Mouse (Mus musculus) kidney, adult 2 months (tissue): Measurements from ENCODE around the gene Zfp687. TPM values are rescaled to one million over a fixed set of nuclear protein-coding genes. Genes with fewer than 3 reads are reported as not detected.
"Not testable (repeated sequence)": the region's sequence is repeated elsewhere in the genome, so short reads cannot be mapped to it uniquely, and the experiment has no call there.

ENCODE experiments used
- DNase-seq: peaks from one replicate; pipeline ENCODE4 v3.0.0; 2021
- H3K27ac ChIP-seq: fragments of 200-500 bp; 2 replicates; pipeline ENCODE4 v1.5.1; 2012; ENCODE audit warnings: low read depth, low read length, control low read depth, inconsistent platforms; ENCODE audit not compliant: insufficient read depth
- H3K27me3 ChIP-seq: fragments of 200-500 bp; replicated peaks from 2 replicates; pipeline ENCODE4 v1.6.1; 2012; ENCODE audit warnings: mild to moderate bottlenecking, moderate library complexity, low read length, inconsistent platforms; ENCODE audit not compliant: control insufficient read depth, insufficient read depth
- H3K36me3 ChIP-seq: fragments of 200-500 bp; 2 replicates; pipeline ENCODE4 v1.6.1; 2012; ENCODE audit warnings: mild to moderate bottlenecking, moderate library complexity, low read length, inconsistent platforms; ENCODE audit not compliant: control insufficient read depth, insufficient read depth
- H3K4me1 ChIP-seq: fragments of 200-500 bp; 2 replicates; pipeline ENCODE4 v1.6.1; 2011; ENCODE audit warnings: low read length; ENCODE audit not compliant: control insufficient read depth, insufficient read depth
- H3K4me3 ChIP-seq: fragments of 200-500 bp; 2 replicates; pipeline ENCODE4 v1.5.1; 2011; ENCODE audit warnings: mild to moderate bottlenecking, low read depth, low read length, control low read depth; ENCODE audit not compliant: insufficient read depth
- CTCF ChIP-seq: fragments of 200-500 bp; conservative IDR thresholded peaks from 2 replicates; pipeline ENCODE4 v1.5.1; 2011; ENCODE audit warnings: low read depth, mild to moderate bottlenecking, control low read depth, low read length, moderate library complexity, mixed read lengths; ENCODE audit not compliant: insufficient read depth, insufficient read length
- POLR2A ChIP-seq: fragments of 200-500 bp; IDR thresholded peaks from one replicate; pipeline ENCODE4 v1.6.1; 2011; ENCODE audit warnings: low read depth, low read length, control low read depth
- WGBS: fragments of 180-500 bp; shearing (Covaris S2); methylation state at CpG from one replicate; pipeline ENCODE4 v1.1.7; 2018; 5-methylcytosine and 5-hydroxymethylcytosine counted together
- polyA plus RNA-seq: library from polyadenylated mRNA; depleted of rRNA; stranded (reverse); fragments of >200 nt; gene quantifications from 2 replicates; pipeline ENCODE4 v1.2.3, GENCODE M21; 2012

The Zfp687 gene
- polyA plus RNA-seq, 1 experiment = 16.3 TPM

DNA sequence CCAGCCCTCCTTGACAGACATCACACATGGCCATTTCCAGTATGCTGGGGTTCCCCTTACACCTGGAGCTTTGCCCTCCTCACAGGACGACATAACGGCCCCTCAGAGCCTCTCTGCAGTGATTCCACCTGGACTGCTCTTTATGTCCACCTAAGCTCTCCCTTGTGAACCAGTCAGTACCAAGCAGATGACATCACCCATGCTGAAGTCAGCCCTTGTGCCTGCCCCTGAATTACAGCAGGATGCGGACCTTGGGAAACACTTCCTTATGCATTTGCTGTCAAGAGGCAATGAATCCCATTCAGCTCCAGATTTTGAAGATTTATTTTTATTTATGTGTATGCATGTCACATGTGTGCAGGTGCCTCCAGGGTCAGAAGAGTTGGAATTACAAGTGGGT lies 32.7 kb upstream of the Zfp687 start:
- DNase-seq = no peak
- Histone ChIP-seq H3K36me3 (no peaks in the 10 kb centered on the region), H3K4me1 (peaks cover under 1% of the 10 kb centered on the region; the same call in 1 of the 2 replicates), H3K27me3 (no peaks in the 10 kb centered on the region), H3K27ac (no peak overlapping the region), H3K4me3 (no peak overlapping the region)
- 71% methylated on average over 3 of the region's 3 CpGs for WGBS
- TF ChIP-seq POLR2A (no peak), CTCF (no peak)

DNA sequence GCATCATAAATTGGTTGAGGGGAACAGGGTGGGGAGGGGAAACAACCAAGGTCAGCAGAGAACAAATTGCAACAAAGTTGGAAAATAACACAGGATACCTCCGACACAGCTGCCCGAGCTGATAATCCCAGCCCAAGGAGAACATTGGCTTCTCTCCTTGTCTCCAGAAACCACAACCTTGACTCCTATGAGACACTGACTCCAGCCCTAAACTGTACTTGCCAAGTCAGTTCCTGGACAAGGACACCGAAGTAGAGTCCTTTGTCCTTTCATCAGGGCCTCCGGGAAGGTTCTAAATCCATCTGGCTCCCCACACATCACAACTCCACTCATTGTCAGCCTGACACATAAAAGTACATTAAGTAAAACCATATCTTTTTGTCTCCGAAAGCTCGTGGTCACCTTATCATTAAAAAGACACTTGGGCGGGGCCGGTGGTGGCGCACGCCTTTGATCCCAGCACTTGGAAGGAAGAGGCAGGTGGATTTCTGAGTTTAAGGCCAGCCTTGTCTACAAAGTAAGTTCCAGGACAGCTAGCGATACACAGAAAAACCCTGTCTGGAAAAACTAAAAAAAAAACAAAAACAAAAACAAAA lies 31.3 kb upstream of the Zfp687 start:
- Histone ChIP-seq H3K27me3 (no peaks in the 10 kb centered on the region), H3K36me3 (no peaks in the 10 kb centered on the region), H3K27ac (no peak overlapping the region), H3K4me1 (peaks cover 5% of the 10 kb centered on the region; the same call in 1 of the 2 replicates), H3K4me3 (no peak overlapping the region)
- TF ChIP-seq CTCF (no peak), POLR2A (no peak)
- DNase-seq = no peak
- 89% methylated on average over 11 of the region's 11 CpGs for WGBS

DNA sequence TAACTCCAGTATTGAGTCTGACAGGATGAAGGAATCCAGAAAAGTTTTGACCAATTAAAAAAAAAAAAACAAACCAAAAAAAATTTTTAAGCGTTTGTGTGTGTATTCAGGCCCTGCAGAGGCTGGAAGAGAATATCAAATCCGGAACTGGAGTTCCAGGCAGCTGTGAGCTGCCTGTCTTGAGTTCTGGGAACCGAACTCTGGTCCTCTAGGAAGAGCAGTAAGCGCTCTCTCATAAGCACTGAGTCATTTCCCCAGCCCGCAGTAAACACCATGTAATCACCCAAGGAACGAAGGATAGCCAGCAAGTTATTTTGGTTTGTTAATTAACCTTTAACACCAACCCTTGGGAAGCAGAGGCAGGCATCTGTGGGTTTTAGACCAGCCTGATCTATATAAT lies 28.0 kb upstream of the Zfp687 start:
- no peak for DNase-seq
- no peaks in the 10 kb centered on the region for H3K36me3 ChIP-seq
- H3K27ac ChIP-seq = no peak overlapping the region
- TF ChIP-seq CTCF = no peak
- no peak for TF ChIP-seq POLR2A
- H3K27me3 ChIP-seq = no peaks in the 10 kb centered on the region
- no peak overlapping the region for H3K4me3 ChIP-seq
- WGBS = 59% methylated on average over 6 of the region's 6 CpGs
- peaks cover 9% of the 10 kb centered on the region; the same call in 1 of the 2 replicates for H3K4me1 ChIP-seq

DNA sequence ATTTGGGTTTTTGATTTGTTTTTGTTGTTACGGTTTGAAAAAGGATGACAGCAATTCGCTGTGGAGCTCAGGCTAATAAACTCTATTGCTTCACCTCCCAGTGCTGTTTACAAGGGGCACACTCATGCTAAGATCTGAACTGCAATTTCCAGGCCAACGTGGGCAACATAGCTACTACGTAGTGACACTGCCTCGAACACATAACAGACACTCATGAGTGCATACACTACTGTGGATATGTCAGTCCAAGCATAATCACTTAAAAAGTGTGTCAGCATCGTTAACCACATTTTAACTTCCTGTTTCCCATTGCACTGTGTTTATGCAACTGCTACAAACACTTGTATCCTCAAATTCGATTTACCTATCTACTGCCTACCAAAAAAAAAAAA lies 27.6 kb upstream of the Zfp687 start:
- no peak for DNase-seq
- TF ChIP-seq POLR2A (no peak), CTCF (no peak)
- peak overlapping the region; percentile 77 for H3K27ac ChIP-seq
- H3K4me1 ChIP-seq = peaks cover 9% of the 10 kb centered on the region; the same call in 1 of the 2 replicates
- no peaks in the 10 kb centered on the region for H3K36me3 ChIP-seq
- no peaks in the 10 kb centered on the region for H3K27me3 ChIP-seq
- H3K4me3 ChIP-seq = peak overlapping the region; percentile 36
- 11% methylated on average over 7 of the region's 7 CpGs for WGBS

DNA sequence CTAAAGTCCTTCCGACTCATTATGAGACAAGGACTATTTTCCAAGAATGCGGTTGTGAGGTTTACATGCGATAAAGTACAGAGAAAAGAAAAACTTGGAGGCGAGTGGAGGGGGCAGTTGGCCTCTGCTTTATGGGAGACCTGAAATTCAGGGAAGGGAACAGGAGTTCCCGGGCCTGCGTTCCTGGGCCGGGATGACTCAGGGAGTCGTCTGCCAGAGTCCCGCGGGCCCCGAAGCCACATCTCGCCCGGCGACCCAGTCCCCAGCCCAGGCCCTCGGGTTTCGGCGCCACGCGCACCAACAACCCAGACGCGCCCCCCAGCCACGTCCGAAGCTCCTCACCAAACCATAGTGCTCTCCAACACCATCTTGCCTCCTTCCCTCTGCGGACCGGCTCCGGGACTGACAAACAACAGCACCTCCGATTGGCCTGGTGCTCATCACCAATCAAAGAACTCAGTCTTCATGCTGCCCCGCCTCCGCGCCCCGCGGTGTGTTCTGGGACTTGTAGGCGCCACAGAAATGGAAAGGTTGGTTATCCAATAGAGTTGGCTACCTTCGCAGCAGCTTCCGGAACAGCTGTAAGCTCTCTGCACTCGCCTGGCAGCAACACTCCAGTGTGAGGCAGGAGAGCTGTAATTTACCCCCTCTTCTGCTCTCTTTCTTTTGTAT lies 27.1 kb upstream of the Zfp687 start, which contains the start of gene Psmd4:
TSS of gene Psmd4 (minus strand) at position 449 of the 672 bp plus-strand sequence.
- peak within 1 kb of the TSS; percentile 90 for H3K4me3 ChIP-seq
- H3K36me3 ChIP-seq = no peaks in the 10 kb centered on the region
- TF ChIP-seq POLR2A (peak; percentile 49), CTCF (no peak)

DNA sequence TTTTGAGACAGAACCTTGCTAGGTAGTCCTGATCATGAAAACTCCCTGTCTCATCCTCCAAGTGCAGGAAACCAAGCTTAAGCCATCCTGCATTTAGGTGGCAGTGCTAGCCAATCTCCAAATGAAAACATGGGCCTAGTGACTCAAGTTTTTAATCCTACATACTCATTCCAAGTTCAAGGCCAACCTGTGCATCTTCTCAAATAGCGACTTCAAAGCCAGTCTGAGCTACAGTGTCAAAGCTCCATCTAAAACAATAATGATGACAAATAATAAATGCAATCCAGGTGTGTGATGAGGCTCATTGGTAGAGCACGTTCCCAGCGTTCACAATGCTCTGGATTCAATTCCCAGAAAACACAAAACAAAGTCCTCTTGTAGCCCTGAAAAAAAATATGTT lies 26.4 kb upstream of the Zfp687 start:
- no peak overlapping the region for H3K27ac ChIP-seq
- peak overlapping the region; percentile 90 for H3K4me3 ChIP-seq
- H3K27me3 ChIP-seq = no peaks in the 10 kb centered on the region
- 10% methylated on average over 3 of the region's 3 CpGs for WGBS
- peaks cover 9% of the 10 kb centered on the region; the same call in 1 of the 2 replicates for H3K4me1 ChIP-seq
- DNase-seq = no peak
- TF ChIP-seq POLR2A (no peak), CTCF (no peak)
- H3K36me3 ChIP-seq = no peaks in the 10 kb centered on the region

More for the DNA sequence above, 27.1 kb upstream of the Zfp687 start, which contains the start of gene Psmd4:
- Histone ChIP-seq H3K27ac (peak within 1 kb of the TSS; percentile 77), H3K27me3 (no peaks in the 10 kb centered on the region), H3K4me1 (peaks cover 9% of the 10 kb centered on the region; the same call in 1 of the 2 replicates)
- under 1% methylated on average over 36 of the region's 36 CpGs for WGBS
- peak; percentile 99 for DNase-seq

DNA sequence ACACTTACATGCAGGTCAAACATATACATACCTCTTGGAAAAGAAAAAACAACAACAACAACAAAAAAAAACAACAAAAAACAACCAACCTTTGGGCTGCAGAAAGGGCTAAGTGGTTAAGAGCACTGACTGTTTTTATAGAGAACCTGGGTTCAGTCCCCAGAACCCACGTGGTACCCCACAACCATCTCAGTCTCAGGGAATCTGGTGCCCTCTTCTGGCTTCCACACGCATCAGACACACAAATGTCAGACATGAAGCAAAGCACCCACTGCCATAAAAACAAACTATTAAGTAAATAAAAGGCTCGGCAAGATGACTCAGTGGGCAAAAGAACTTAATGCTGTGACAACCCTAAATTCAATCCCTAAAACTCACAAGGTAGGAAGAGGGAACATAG lies 14.7 kb upstream of the Zfp687 start:
- H3K36me3 ChIP-seq = peaks cover 10% of the 10 kb centered on the region
- TF ChIP-seq POLR2A (no peak), CTCF (0 out of 2 replicates have a peak, but pooled peaks have one; percentile 15)
- no peak for DNase-seq
- H3K4me1 ChIP-seq = no peaks in the 10 kb centered on the region
- 65% methylated on average over 3 of the region's 3 CpGs for WGBS
- no peak overlapping the region for H3K4me3 ChIP-seq
- no peaks in the 10 kb centered on the region for H3K27me3 ChIP-seq
- H3K27ac ChIP-seq = no peak overlapping the region

DNA sequence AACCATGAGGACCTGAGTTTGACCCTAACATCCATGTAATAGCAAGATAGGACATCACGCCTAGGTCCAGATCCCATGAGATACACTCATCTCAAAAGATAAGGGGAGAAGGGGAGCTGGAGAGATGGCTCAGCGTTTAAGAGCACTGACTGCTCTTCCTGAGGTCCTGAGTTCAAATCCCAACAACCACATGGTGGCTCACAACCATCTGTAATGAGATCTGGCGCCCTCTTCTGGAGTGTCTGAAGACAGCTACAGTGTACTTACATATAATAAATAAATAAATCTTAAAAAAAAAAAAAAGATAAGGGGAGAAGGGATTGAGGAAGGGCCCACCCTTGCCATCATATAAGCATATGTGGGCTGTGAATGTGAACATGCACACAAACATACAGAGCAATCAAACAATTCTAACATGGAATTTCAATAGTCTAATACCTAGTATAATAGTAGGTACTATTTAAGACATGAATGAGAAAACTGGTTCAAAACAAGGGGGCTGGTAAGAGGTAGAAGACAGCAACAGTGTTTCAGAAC lies 14.1 kb upstream of the Zfp687 start:
- WGBS = 73% methylated on average over 3 of the region's 3 CpGs
- H3K4me3 ChIP-seq, H3K36me3 ChIP-seq, H3K27me3 ChIP-seq, H3K4me1 ChIP-seq, H3K27ac ChIP-seq, DNase-seq: not testable (repeated sequence)
